Mouse (Mus musculus) liver, embryonic 14.5 days (tissue): Measurements from ENCODE around the gene Nmnat2. TPM values are rescaled to one million over a fixed set of nuclear protein-coding genes. Genes with fewer than 3 reads are reported as not detected.

Experiments used
- ATAC-seq: fragments of 200-750 bp; cut with Nextera tagmentation; 2 replicates; pipeline ENCODE4 v1.8.0; 2017; ENCODE audit warnings: moderate number of reproducible peaks, mild to moderate bottlenecking, moderate library complexity; ENCODE audit not compliant: insufficient read depth
- DNase-seq, 3 experiments: peaks; one replicate each; pipeline ENCODE4 v3.0.0-alpha.2; 2012 to 2013; ENCODE audit warnings: low read depth in 3 of 3, low spot score in 3 of 3
- H3K27ac ChIP-seq: fragments of 300-500 bp; sonication (generic); 2 replicates; pipeline ENCODE4 v1.5.1; 2014; ENCODE audit warnings: moderate library complexity, mild to moderate bottlenecking, control low read depth, inconsistent platforms
- H3K27me3 ChIP-seq: fragments of 300-500 bp; sonication (generic); 2 replicates; pipeline ENCODE4 v1.6.1; 2014; ENCODE audit warnings: mild to moderate bottlenecking, low read length, moderate library complexity; ENCODE audit not compliant: control insufficient read depth, insufficient read depth
- H3K36me3 ChIP-seq: fragments of 300-500 bp; sonication (generic); replicated peaks from 2 replicates; pipeline ENCODE4 v1.6.1; 2014; ENCODE audit warnings: low read depth; ENCODE audit not compliant: control insufficient read depth, insufficient read depth
- H3K4me1 ChIP-seq, 2 experiments: fragments of 200-500 bp in 1 of 2; fragments of 300-500 bp in 1 of 2; sonication (generic) in 1 of 2; replicated peaks; 2 replicates each; pipeline ENCODE4 v1.6.1; 2012 to 2014; ENCODE audit warnings: antibody characterized with exemption in 1 of 2, inconsistent platforms in 1 of 2, low read length in 1 of 2; ENCODE audit not compliant: control insufficient read depth in 2 of 2, insufficient read depth in 2 of 2
- H3K4me2 ChIP-seq: fragments of 300-500 bp; sonication (generic); 2 replicates; pipeline ENCODE4 v1.6.1; 2014; ENCODE audit warnings: low read depth, mild to moderate bottlenecking, control low read depth, moderate library complexity
- H3K4me3 ChIP-seq, 2 experiments: fragments of 200-500 bp in 1 of 2; fragments of 300-500 bp in 1 of 2; sonication (generic) in 1 of 2; 2 replicates each; pipeline ENCODE4 v1.5.1; 2012 to 2014; ENCODE audit warnings: low read depth in 2 of 2, low read length in 2 of 2, mild to moderate bottlenecking in 2 of 2, control low read depth in 1 of 2, inconsistent platforms in 1 of 2, moderate library complexity in 1 of 2; ENCODE audit not compliant: insufficient read depth in 1 of 2
- H3K9ac ChIP-seq: fragments of 300-500 bp; sonication (generic); replicated peaks from 2 replicates; pipeline ENCODE4 v1.6.1; 2014; ENCODE audit warnings: mild to moderate bottlenecking, control low read depth, moderate library complexity
- H3K9me3 ChIP-seq: fragments of 300-500 bp; sonication (generic); 2 replicates; pipeline ENCODE4 v1.6.1; 2016; ENCODE audit warnings: low read length, mixed read lengths; ENCODE audit not compliant: control insufficient read depth
- CTCF ChIP-seq: IDR thresholded peaks from 2 replicates; pipeline ENCODE4 v1.5.1; 2016; ENCODE audit warnings: antibody characterized with exemption, low read depth, control low read depth
- EP300 ChIP-seq: IDR thresholded peaks from 2 replicates; pipeline ENCODE4 v1.6.1; 2016; ENCODE audit warnings: antibody characterized with exemption, low read depth
- WGBS: fragments of 180-500 bp; shearing (Covaris S2); extraction: QIAGEN DNeasy Blood & Tissue Kit; methylation state at CpG from one replicate; pipeline ENCODE4 v1.1.7; 2014; ENCODE audit not compliant: insufficient replicate concordance; 5-methylcytosine and 5-hydroxymethylcytosine counted together
- polyA plus RNA-seq, 2 experiments: library from polyadenylated mRNA; depleted of rRNA in 1 of 2; stranded (reverse) in 1 of 2; unstranded in 1 of 2; fragments of >200 nt; fragmentation: Nextera tagmentation in 1 of 2; extraction: Ambion mirVana in 1 of 2; gene quantifications; 2 replicates each; pipeline versions ENCODE4 v1.2.1 to v1.2.3; 2012 to 2014

Gene Nmnat2
- polyA plus RNA-seq, 2 experiments, result 0.02 to 0.09 TPM

- DNase-seq, result no peak
- no peaks in the 10 kb centered on the region for H3K36me3 ChIP-seq
- no peak overlapping the region for H3K4me3 ChIP-seq
- WGBS, result 62% methylated on average over 8 of the region's 8 CpGs
- H3K27me3 ChIP-seq, result no peaks in the 10 kb centered on the region
- H3K27ac ChIP-seq, result no peak overlapping the region
- H3K4me1 ChIP-seq, result no peaks in the 10 kb centered on the region
- no peak for TF ChIP-seq EP300
- H3K9me3 ChIP-seq, result no peaks in the 10 kb centered on the region
- no peak overlapping the region for H3K9ac ChIP-seq
- H3K4me2 ChIP-seq, result no peak overlapping the region
- ATAC-seq, result no peak
Observed at GRCm38 (mm10) chr1:152999983-153000382, 45.2 kb downstream of the Nmnat2 start.

- ATAC-seq (no peak), DNase-seq (no peak)
- WGBS, result 56% methylated on average over 6 of the region's 6 CpGs
- no peak overlapping the region for H3K27ac ChIP-seq
- H3K9ac ChIP-seq, result no peak overlapping the region
- no peak for TF ChIP-seq EP300
- no peak for TF ChIP-seq CTCF
- H3K27me3 ChIP-seq, result no peaks in the 10 kb centered on the region
- no peaks in the 10 kb centered on the region for H3K36me3 ChIP-seq
- no peak overlapping the region for H3K4me2 ChIP-seq
- no peak overlapping the region for H3K4me3 ChIP-seq
- no peaks in the 10 kb centered on the region for H3K9me3 ChIP-seq
- no peaks in the 10 kb centered on the region for H3K4me1 ChIP-seq
Observed at GRCm38 (mm10) chr1:153000486-153001228, 45.9 kb downstream of the Nmnat2 start.

GRCm38 (mm10) chr1:153002295-153003050 lies 47.7 kb downstream of the Nmnat2 start:
- no peak overlapping the region for H3K4me3 ChIP-seq
- ATAC-seq (no peak), DNase-seq (no peak)
- no peak overlapping the region for H3K4me2 ChIP-seq
- H3K27ac ChIP-seq, result no peak overlapping the region
- no peaks in the 10 kb centered on the region for H3K9me3 ChIP-seq
- H3K9ac ChIP-seq, result no peak overlapping the region
- TF ChIP-seq CTCF (no peak), EP300 (no peak)
- no peaks in the 10 kb centered on the region for H3K36me3 ChIP-seq
- no peaks in the 10 kb centered on the region for H3K4me1 ChIP-seq
- no peaks in the 10 kb centered on the region for H3K27me3 ChIP-seq
- 50% methylated on average over 11 of the region's 11 CpGs for WGBS

- no peaks in the 10 kb centered on the region for H3K27me3 ChIP-seq
- DNase-seq, result no peak
- H3K36me3 ChIP-seq, result no peaks in the 10 kb centered on the region
- no peaks in the 10 kb centered on the region for H3K4me1 ChIP-seq
- no peak overlapping the region for H3K27ac ChIP-seq
- no peak for TF ChIP-seq CTCF
- no peak for TF ChIP-seq EP300
- H3K4me2 ChIP-seq, result no peak overlapping the region
- 70% methylated on average over 2 of the region's 2 CpGs for WGBS
- no peaks in the 10 kb centered on the region for H3K9me3 ChIP-seq
- H3K4me3 ChIP-seq, result no peak overlapping the region
- no peak for ATAC-seq
- H3K9ac ChIP-seq, result no peak overlapping the region
Observed at GRCm38 (mm10) chr1:153004472-153004871, 49.7 kb downstream of the Nmnat2 start.

- H3K36me3 ChIP-seq, result no peaks in the 10 kb centered on the region
- no peaks in the 10 kb centered on the region for H3K27me3 ChIP-seq
- no peaks in the 10 kb centered on the region for H3K4me1 ChIP-seq
- TF ChIP-seq EP300 (no peak), CTCF (no peak)
- no peak overlapping the region for H3K4me2 ChIP-seq
- H3K27ac ChIP-seq, result no peak overlapping the region
- 49% methylated on average over 5 of the region's 5 CpGs for WGBS
- DNase-seq (no peak), ATAC-seq (no peak)
- no peaks in the 10 kb centered on the region for H3K9me3 ChIP-seq
- H3K4me3 ChIP-seq, result no peak overlapping the region
- H3K9ac ChIP-seq, result no peak overlapping the region
Observed at GRCm38 (mm10) chr1:153006054-153006453, 51.3 kb downstream of the Nmnat2 start.
